Mouse (Mus musculus): ENCODE results near the gene Tfap4. TPM values are rescaled to one million over a fixed set of nuclear protein-coding genes. Genes with fewer than 3 reads are reported as not detected.

Gene Tfap4
- polyA plus RNA-seq, 1 experiment from 2014 or later, result 33.2 TPM

DNA sequence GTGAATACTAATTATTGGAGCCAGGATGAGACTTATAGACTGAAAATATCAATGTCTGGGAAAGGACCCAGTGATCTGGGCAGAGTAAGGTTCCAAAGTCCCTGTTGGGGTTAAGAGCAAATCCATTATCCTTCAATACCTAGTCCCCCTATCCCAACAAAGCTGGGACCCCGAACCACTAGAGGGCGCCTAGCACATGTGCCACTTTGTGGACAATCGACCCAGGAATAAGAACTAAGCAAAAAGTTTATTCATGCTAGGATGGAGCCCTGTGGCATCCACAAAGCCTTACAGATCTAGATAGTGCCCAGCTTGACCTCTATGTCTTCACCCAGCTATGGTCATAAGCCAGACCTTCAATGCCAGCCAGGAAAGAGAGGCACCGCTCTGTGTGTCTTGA lies 8.3 kb upstream of the Tfap4 start:
- ATAC-seq (ENCODE audit: insufficient number of reproducible peaks, insufficient read depth, low FRiP score, low TSS enrichment, low read depth), result no peak
- 0 out of 2 replicates have a peak overlapping the region, but pooled peaks have one; percentile 28 for H3K27ac ChIP-seq

DNA sequence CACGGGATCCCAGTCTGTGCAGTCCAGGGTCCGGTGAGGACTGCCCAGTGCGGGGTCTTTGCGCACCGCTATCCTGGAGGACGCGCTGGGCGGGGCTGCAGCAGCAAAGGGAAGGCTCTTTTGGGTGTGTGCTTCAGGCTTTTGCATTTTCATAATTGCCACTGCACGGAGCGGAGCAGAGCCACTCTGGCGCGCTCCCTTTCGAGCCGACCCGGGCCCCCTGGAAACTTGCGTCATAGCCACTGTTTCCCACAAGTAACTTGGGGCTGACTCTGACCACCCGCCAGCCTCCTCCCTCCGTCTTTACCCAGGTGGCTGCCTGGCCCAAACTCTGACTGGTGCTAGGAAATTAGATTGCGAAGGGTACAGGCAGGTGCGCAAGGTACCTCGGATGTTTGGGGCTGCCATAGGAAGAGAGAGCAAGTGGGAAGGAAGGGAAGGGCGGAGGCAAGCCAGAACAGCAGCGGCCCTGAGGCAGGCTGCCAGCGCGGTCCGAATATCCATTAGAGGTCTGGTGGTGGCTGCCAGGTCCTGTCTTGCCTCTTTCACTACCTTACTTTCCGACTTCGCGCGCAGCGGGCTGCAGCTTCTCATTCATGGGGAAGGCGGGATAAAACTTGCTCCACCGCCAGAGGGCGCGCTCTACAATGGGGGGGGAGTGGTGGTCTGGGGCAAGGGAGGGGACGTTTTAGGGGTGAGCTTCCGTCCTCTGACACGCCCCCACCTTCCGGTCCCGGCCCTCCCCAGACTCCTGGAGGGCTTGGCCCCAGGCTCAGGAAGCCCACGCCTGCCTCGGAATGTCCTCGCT lies 695 bp upstream of the Tfap4 start:
- Histone ChIP-seq H3K9ac (peak overlapping the region; percentile 82), H3K27ac (peak overlapping the region; percentile 97), H3K9me3 (no peaks in the 10 kb centered on the region), H3K4me3 (peak overlapping the region; percentile 76), H3K36me3 (0 out of 2 replicates have a peak, but pooled peaks cover 3% of the 10 kb centered on the region), H3K4me1 (peaks cover 24% of the 10 kb centered on the region), H3K27me3 (no peaks in the 10 kb centered on the region), H3K4me2 (peak overlapping the region; percentile 90)
- WGBS, result 1% methylated on average over 43 of the region's 43 CpGs
- ATAC-seq (ENCODE audit: insufficient number of reproducible peaks, insufficient read depth, low FRiP score, low TSS enrichment, low read depth), result peak; percentile 28; the same call in 1 of the 2 replicates

More for the DNA sequence above, 8.3 kb upstream of the Tfap4 start:
- Histone ChIP-seq H3K4me3 (no peak overlapping the region), H3K9ac (no peak overlapping the region), H3K4me1 (peaks cover 16% of the 10 kb centered on the region), H3K27me3 (no peaks in the 10 kb centered on the region), H3K4me2 (no peak overlapping the region), H3K36me3 (no peaks in the 10 kb centered on the region), H3K9me3 (no peaks in the 10 kb centered on the region)
- WGBS, result 17% methylated on average over 4 of the region's 4 CpGs

DNA sequence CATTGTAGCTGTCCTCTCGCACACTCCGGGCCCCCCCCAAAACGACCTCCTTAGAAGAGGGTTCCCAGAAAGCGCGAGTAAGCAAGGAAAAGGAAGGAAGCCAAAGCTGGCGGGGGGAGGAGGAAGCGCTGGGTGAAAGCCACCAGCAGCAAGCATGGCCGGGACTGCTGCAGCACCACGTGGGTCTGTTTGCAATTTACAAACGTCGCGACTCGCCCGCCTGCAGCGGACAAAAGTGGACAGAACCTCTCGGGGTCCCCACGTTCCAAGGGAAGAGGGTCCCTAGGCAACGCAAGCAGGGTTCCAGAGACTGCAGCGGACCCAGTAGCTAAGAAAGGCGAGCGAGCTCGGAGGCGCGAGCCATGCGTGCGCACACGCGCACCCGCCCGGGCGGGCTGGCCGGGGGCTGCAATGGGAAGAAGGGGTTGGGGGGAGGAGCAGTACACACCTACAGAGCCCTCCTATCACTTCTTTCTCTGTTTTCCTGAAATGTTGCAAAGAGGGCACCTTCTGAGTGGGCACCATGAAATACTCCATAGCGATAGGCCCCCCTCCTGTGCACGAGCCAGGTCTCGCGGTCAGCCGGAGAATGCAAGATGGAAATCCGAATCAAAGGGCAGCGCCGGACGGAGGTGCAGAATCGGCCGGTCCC lies 548 bp downstream of the Tfap4 start:
- H3K4me3 ChIP-seq, result peak overlapping the region; percentile 76
- H3K27me3 ChIP-seq, result no peaks in the 10 kb centered on the region
- H3K27ac ChIP-seq, result peak overlapping the region; percentile 97
- no peaks in the 10 kb centered on the region for H3K9me3 ChIP-seq
- peak overlapping the region; percentile 90 for H3K4me2 ChIP-seq
- peaks cover 33% of the 10 kb centered on the region for H3K4me1 ChIP-seq
- H3K36me3 ChIP-seq, result 0 out of 2 replicates have a peak, but pooled peaks cover 10% of the 10 kb centered on the region
- peak overlapping the region; percentile 82 for H3K9ac ChIP-seq
- WGBS, result under 1% methylated on average over 43 of the region's 43 CpGs
- peak; percentile 22 for ATAC-seq (ENCODE audit: insufficient number of reproducible peaks, insufficient read depth, low FRiP score, low TSS enrichment, low read depth)

DNA sequence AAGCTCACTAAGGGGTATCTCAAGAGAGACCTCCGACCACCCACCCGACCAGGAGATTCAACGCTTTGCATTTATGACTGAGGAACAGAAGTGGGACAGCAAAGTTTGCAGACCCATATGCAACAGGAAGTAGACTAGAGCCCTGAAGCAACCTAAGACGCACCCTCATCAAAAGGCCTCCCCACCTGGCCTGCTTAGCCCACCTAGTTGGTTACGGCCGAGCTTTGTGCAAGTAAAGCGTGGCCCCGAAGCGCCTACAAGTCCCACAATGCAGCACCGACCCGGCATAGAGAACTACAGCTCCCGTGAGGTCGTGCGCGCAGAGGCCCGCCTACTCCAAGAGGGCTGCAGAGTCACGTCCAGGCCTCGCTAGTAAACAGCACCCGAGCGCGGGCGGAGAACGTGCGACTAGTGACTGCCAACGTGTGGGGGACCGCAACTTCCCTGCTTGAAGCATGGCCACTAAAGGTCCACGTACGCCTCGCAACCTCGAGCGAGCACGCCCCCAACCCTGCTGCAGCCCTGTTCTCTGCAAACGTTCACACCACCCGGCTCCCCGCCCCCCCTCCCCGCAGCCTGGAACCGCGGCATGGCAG lies 1.2 kb downstream of the Tfap4 start:
- peak; percentile 88 for ATAC-seq (ENCODE audit: insufficient number of reproducible peaks, insufficient read depth, low FRiP score, low TSS enrichment, low read depth)
- Histone ChIP-seq H3K9ac (peak overlapping the region; percentile 82), H3K9me3 (no peaks in the 10 kb centered on the region), H3K4me3 (peak overlapping the region; percentile 76), H3K36me3 (0 out of 2 replicates have a peak, but pooled peaks cover 10% of the 10 kb centered on the region), H3K4me2 (peak overlapping the region; percentile 90), H3K27ac (peak overlapping the region; percentile 97), H3K4me1 (peaks cover 39% of the 10 kb centered on the region), H3K27me3 (no peaks in the 10 kb centered on the region)
- WGBS, result under 1% methylated on average over 38 of the region's 38 CpGs

DNA sequence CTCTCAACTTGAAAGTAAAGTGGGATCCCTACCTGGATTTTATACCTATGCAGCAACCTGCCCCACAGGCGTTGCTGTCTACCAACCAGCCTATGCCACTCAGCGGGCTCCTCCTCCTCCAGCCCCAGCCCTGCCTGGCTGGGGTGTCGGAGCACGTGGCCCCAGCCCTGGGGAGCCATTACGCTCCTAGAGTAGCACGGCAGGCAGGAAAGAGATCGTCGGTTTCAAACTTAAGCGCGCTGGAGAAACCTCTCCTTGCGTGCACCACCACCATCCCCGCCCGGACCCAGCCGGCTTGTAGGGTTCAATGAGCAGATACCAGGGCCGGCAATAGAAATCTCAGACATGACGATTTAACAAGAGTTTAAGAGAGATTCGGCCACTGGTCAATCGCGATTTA lies 1.7 kb downstream of the Tfap4 start:
- peak; percentile 63 for ATAC-seq (ENCODE audit: insufficient number of reproducible peaks, insufficient read depth, low FRiP score, low TSS enrichment, low read depth)
- Histone ChIP-seq H3K4me2 (peak overlapping the region; percentile 90), H3K9me3 (no peaks in the 10 kb centered on the region), H3K27ac (peak overlapping the region; percentile 97), H3K9ac (peak overlapping the region; percentile 82), H3K27me3 (no peaks in the 10 kb centered on the region), H3K4me3 (peak overlapping the region; percentile 76), H3K36me3 (0 out of 2 replicates have a peak, but pooled peaks cover 10% of the 10 kb centered on the region), H3K4me1 (peaks cover 45% of the 10 kb centered on the region)
- WGBS, result under 1% methylated on average over 19 of the region's 19 CpGs

DNA sequence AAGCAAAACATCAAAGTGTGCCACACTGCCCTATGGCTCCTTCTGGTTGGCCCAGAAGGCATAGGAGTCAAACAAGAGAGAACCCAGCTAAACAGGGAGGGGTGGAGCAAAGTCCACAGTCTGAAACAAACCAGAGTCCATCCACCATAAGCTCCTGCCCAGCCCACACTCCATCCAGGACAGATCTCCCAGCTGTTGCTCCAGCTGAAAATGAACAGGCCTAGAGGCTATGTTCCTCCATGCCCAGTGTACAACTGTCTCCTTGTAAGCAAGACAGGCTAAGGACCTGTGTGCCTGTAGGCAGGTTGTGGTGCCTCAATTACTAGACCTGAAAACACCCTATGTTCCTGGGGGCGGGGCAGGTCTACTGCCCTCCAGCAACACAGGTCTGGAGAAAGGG lies 2.6 kb downstream of the Tfap4 start:
- WGBS, result 75% methylated on average over 1 of the region's 1 CpGs
- Histone ChIP-seq H3K9ac (peak overlapping the region; percentile 82), H3K27me3 (no peaks in the 10 kb centered on the region), H3K4me1 (peaks cover 53% of the 10 kb centered on the region), H3K36me3 (0 out of 2 replicates have a peak, but pooled peaks cover 10% of the 10 kb centered on the region), H3K4me3 (peak overlapping the region; percentile 76), H3K9me3 (no peaks in the 10 kb centered on the region), H3K27ac (peak overlapping the region; percentile 97), H3K4me2 (peak overlapping the region; percentile 90)
- no peak for ATAC-seq (ENCODE audit: insufficient number of reproducible peaks, insufficient read depth, low FRiP score, low TSS enrichment, low read depth)

DNA sequence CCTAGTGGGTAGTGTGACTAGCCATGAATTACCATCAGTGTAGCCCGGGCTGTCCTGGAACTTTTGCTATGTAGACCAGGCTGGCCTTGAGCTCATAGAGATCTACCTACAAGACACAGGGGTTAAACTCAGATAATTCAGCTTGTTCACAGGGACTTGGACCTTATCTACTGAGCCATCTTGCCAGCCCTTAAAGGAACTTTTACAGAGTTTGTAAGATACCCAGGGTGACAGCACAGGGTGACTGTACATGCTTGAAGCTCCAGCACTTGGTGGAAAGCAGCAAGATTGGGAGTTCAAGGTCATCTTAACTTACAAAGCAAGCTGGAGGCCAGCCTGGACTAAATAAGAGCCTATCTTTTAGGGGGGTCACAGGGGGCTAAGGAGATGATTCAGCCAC lies 4.1 kb downstream of the Tfap4 start:
- no peak overlapping the region for H3K4me2 ChIP-seq
- H3K9ac ChIP-seq, result no peak overlapping the region
- H3K4me3 ChIP-seq, result no peak overlapping the region
- peaks cover 60% of the 10 kb centered on the region for H3K4me1 ChIP-seq
- no peak for ATAC-seq (ENCODE audit: insufficient number of reproducible peaks, insufficient read depth, low FRiP score, low TSS enrichment, low read depth)
- H3K36me3 ChIP-seq, result peaks cover 21% of the 10 kb centered on the region
- H3K9me3 ChIP-seq, result no peaks in the 10 kb centered on the region
- H3K27me3 ChIP-seq, result no peaks in the 10 kb centered on the region
- no peak overlapping the region for H3K27ac ChIP-seq
- 97% methylated on average over 1 of the region's 1 CpGs for WGBS

DNA sequence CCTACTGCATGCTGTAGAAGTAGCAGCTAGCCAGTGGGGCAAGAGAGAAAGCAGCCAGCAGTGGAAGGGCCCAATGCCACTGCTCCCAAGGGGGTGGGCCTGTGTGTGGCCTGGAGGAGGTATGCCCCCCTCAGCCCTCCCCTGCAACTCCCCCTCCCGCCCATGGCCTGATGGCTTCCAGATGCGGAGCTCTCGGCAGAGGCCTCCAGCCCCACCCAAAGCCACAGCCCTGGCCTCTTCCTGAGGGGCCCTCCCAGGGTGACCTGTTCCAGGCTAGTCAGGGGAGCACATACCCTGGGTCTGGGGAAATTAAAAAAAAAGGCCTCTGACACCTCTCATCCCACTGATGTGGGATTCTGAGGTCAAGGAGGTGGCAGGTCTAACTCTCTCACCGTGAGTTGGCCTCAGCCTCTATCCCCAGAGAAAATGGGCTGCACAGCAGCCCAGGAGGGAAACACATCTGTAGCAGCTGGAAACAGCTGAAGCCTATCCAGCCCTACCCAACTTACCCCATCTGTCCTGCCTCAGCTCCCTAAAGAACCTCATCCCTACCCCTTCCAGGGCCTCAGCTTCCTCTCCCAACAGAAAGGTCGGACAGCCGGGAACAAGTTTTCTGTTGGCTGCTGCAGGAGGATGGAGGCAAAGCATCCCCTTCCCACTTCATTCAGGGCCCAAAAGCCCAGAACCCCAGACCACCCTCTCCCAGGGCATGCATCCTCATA lies 6.7 kb downstream of the Tfap4 start:
- Histone ChIP-seq H3K36me3 (peaks cover 41% of the 10 kb centered on the region), H3K4me2 (peak overlapping the region; percentile 47), H3K9me3 (no peaks in the 10 kb centered on the region), H3K9ac (peak overlapping the region; percentile 59), H3K4me3 (0 out of 2 replicates have a peak overlapping the region, but pooled peaks have one; percentile 4), H3K27ac (peak overlapping the region; percentile 96), H3K27me3 (no peaks in the 10 kb centered on the region), H3K4me1 (peaks cover 56% of the 10 kb centered on the region)
- 13% methylated on average over 6 of the region's 6 CpGs for WGBS
- peak; percentile 83 for ATAC-seq (ENCODE audit: insufficient number of reproducible peaks, insufficient read depth, low FRiP score, low TSS enrichment, low read depth)

DNA sequence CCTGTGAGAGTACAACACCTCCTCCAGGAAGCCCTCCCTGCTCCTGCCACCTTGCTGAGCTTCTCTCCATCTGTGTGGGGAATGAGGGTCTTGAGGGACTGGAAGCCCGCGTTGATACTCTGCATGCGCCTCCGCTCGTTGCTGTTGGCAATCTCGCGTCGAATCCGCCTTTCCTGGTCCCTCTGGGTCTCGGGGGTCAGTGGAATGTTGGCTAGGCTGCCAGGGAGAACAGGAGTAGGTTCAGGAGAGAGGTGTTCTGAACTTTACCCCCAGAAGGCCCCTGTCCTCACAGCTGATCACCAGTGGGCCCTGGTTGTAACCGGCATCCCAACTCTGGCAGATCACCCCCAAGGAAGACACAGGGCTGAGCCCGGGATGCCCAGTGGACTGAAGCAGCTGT lies 7.8 kb downstream of the Tfap4 start:
- Histone ChIP-seq H3K9me3 (no peaks in the 10 kb centered on the region), H3K4me3 (no peak overlapping the region), H3K27me3 (no peaks in the 10 kb centered on the region), H3K4me1 (peaks cover 45% of the 10 kb centered on the region), H3K4me2 (0 out of 2 replicates have a peak overlapping the region, but pooled peaks have one; percentile 47), H3K36me3 (peaks cover 49% of the 10 kb centered on the region), H3K27ac (peak overlapping the region; percentile 96), H3K9ac (peak overlapping the region; percentile 59; the same call in 1 of the 2 replicates)
- WGBS, result 86% methylated on average over 12 of the region's 12 CpGs
- ATAC-seq (ENCODE audit: insufficient number of reproducible peaks, insufficient read depth, low FRiP score, low TSS enrichment, low read depth), result no peak

DNA sequence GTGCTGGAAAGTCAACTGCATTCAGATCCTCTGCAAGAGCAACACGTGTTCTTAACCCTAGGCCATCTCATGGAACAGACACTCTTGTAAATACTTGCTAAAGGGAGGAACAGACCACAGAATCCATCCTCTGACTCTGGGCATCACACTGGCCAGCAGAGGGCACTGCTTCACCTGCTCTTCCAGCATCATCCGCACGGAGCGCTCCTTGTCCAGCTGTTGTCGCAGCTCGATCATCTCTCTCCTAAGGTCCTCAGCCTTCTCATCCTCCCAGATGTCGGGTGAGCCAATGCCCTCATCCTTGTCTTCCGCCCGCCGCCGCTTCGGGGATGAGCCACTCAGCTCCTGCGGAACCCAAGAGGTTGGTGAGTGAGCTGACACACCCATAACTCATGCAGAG lies 8.6 kb downstream of the Tfap4 start:
- no peaks in the 10 kb centered on the region for H3K27me3 ChIP-seq
- H3K4me2 ChIP-seq, result no peak overlapping the region
- no peak overlapping the region for H3K4me3 ChIP-seq
- H3K4me1 ChIP-seq, result peaks cover 39% of the 10 kb centered on the region
- WGBS, result 35% methylated on average over 13 of the region's 13 CpGs
- peaks cover 56% of the 10 kb centered on the region for H3K36me3 ChIP-seq
- no peak overlapping the region for H3K9ac ChIP-seq
- 0 out of 2 replicates have a peak overlapping the region, but pooled peaks have one; percentile 96 for H3K27ac ChIP-seq
- H3K9me3 ChIP-seq, result no peaks in the 10 kb centered on the region
- ATAC-seq (ENCODE audit: insufficient number of reproducible peaks, insufficient read depth, low FRiP score, low TSS enrichment, low read depth), result no peak
